Mouse (Mus musculus): ENCODE measurements around the gene Gstp3. TPM values are rescaled to one million over a fixed set of nuclear protein-coding genes. Genes with fewer than 3 reads are reported as not detected.

Gstp3 gene
- polyA plus RNA-seq, 1 experiment from 2014 or later: 0.80 TPM

DNA sequence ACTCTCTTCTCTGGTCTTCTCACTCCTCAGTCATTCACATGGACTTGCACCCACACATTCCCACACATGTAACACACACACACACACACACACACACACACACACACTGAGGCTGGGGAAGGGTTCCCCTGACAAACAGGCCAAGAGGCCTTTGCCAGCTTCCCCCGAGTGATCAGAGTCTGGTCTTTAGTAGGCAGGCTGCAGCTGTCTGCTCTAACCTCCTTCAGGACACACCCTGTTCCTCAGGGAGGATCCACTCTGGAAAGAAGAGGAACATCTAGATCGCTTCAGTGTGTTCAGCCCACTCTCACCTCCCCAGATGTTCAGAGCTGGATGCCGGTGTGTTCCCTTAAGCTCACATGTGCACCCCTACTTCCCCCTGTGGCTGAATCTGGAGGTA is 35.0 kb upstream of the Gstp3 start:
- Histone ChIP-seq H3K9me3 (replicated peaks; ENCODE audit: control insufficient read depth, low read length) (no peaks in the 10 kb centered on the region), H3K27me3 (ENCODE audit: control insufficient read depth, insufficient read depth, low read length) (peaks cover 3% of the 10 kb centered on the region; the same call in 1 of the 2 replicates), H3K4me3 (ENCODE audit: low read length) (no peak overlapping the region), H3K4me2 (ENCODE audit: low read depth, low read length) (no peak overlapping the region), H3K36me3 (ENCODE audit: control insufficient read depth, insufficient read depth) (no peaks in the 10 kb centered on the region), H3K4me1 (ENCODE audit: control insufficient read depth, insufficient read depth, low read length) (peaks cover 17% of the 10 kb centered on the region), H3K27ac (ENCODE audit: low read length) (no peak overlapping the region), H3K9ac (ENCODE audit: low read length) (no peak overlapping the region)
- ATAC-seq (replicated peaks; ENCODE audit: extremely low read depth, insufficient read depth, low FRiP score): no peak
- 73% methylated on average over 3 of the region's 3 CpGs for WGBS

- H3K4me3 ChIP-seq (ENCODE audit: low read length): no peak overlapping the region
- H3K27me3 ChIP-seq (ENCODE audit: control insufficient read depth, insufficient read depth, low read length): peaks cover 3% of the 10 kb centered on the region; the same call in 1 of the 2 replicates
- peaks cover 13% of the 10 kb centered on the region for H3K4me1 ChIP-seq (ENCODE audit: control insufficient read depth, insufficient read depth, low read length)
- no peak overlapping the region for H3K27ac ChIP-seq (ENCODE audit: low read length)
- H3K9ac ChIP-seq (ENCODE audit: low read length): no peak overlapping the region
- WGBS: 50% methylated on average over 7 of the region's 7 CpGs
- no peaks in the 10 kb centered on the region for H3K36me3 ChIP-seq (ENCODE audit: control insufficient read depth, insufficient read depth)
- no peak for ATAC-seq (replicated peaks; ENCODE audit: extremely low read depth, insufficient read depth, low FRiP score)
- no peak overlapping the region for H3K4me2 ChIP-seq (ENCODE audit: low read depth, low read length)
- no peaks in the 10 kb centered on the region for H3K9me3 ChIP-seq (replicated peaks; ENCODE audit: control insufficient read depth, low read length)
Observed at GRCm38 (mm10) chr19:4093772-4094171, 34.4 kb upstream of the Gstp3 start.

- H3K36me3 ChIP-seq (ENCODE audit: control insufficient read depth, insufficient read depth): no peaks in the 10 kb centered on the region
- 81% methylated on average over 3 of the region's 3 CpGs for WGBS
- no peak overlapping the region for H3K4me2 ChIP-seq (ENCODE audit: low read depth, low read length)
- H3K27ac ChIP-seq (ENCODE audit: low read length): no peak overlapping the region
- H3K4me1 ChIP-seq (ENCODE audit: control insufficient read depth, insufficient read depth, low read length): peaks cover 4% of the 10 kb centered on the region; the same call in 1 of the 2 replicates
- ATAC-seq (replicated peaks; ENCODE audit: extremely low read depth, insufficient read depth, low FRiP score): no peak
- no peak overlapping the region for H3K4me3 ChIP-seq (ENCODE audit: low read length)
- H3K9ac ChIP-seq (ENCODE audit: low read length): no peak overlapping the region
- no peaks in the 10 kb centered on the region for H3K9me3 ChIP-seq (replicated peaks; ENCODE audit: control insufficient read depth, low read length)
- H3K27me3 ChIP-seq (ENCODE audit: control insufficient read depth, insufficient read depth, low read length): peaks cover 3% of the 10 kb centered on the region; the same call in 1 of the 2 replicates
Observed at GRCm38 (mm10) chr19:4092750-4093149, 33.4 kb upstream of the Gstp3 start.

DNA sequence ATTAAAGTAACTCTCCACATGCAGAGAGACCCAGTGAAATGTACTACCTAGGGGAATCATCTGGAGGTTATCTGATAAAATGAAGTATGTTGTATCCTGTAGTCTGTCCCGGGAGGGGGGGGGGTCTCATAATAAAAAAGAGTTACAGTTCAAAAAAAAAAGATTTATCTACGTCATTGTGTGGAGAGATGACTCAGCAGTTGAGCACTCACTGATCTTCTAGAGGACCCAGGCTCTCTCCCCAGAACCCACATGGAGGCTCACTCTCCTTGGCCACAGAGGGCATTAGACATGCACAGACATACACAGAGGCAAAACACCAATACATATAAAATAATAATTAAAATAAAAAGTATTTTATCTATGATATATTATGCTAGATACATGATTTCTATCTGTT is 32.0 kb upstream of the Gstp3 start:
- Histone ChIP-seq H3K4me3 (ENCODE audit: low read length) (no peak overlapping the region), H3K4me2 (ENCODE audit: low read depth, low read length) (no peak overlapping the region), H3K9ac (ENCODE audit: low read length) (no peak overlapping the region), H3K4me1 (ENCODE audit: control insufficient read depth, insufficient read depth, low read length) (peaks cover 11% of the 10 kb centered on the region), H3K27me3 (ENCODE audit: control insufficient read depth, insufficient read depth, low read length) (peaks cover 3% of the 10 kb centered on the region; the same call in 1 of the 2 replicates), H3K9me3 (replicated peaks; ENCODE audit: control insufficient read depth, low read length) (no peaks in the 10 kb centered on the region), H3K36me3 (ENCODE audit: control insufficient read depth, insufficient read depth) (no peaks in the 10 kb centered on the region), H3K27ac (ENCODE audit: low read length) (no peak overlapping the region)
- ATAC-seq (replicated peaks; ENCODE audit: extremely low read depth, insufficient read depth, low FRiP score): no peak
- 32% methylated on average over 2 of the region's 2 CpGs for WGBS

DNA sequence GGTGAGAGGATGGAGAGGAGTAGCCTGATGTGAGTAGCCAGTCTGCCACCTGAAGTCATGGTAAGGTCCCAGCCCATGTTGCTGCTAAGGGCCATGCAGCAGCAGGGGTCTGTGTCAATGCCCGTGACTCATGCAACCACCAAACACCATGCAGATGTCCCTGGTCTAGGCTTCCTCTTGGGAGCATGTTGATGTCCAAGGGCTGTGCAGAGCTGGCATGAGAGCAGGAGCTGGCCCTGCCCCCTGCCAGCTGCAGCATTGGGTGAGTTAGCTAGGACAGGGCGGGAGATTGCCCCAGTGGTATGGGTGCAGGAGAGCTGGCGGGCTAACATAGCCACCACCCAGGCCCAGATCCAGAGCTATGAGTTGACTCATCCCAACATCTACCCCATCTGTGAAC is 31.1 kb upstream of the Gstp3 start:
- no peak overlapping the region for H3K4me2 ChIP-seq (ENCODE audit: low read depth, low read length)
- no peaks in the 10 kb centered on the region for H3K9me3 ChIP-seq (replicated peaks; ENCODE audit: control insufficient read depth, low read length)
- no peak overlapping the region for H3K9ac ChIP-seq (ENCODE audit: low read length)
- peaks cover 9% of the 10 kb centered on the region for H3K4me1 ChIP-seq (ENCODE audit: control insufficient read depth, insufficient read depth, low read length)
- 90% methylated on average over 3 of the region's 3 CpGs for WGBS
- H3K27ac ChIP-seq (ENCODE audit: low read length): no peak overlapping the region
- no peak overlapping the region for H3K4me3 ChIP-seq (ENCODE audit: low read length)
- no peaks in the 10 kb centered on the region for H3K36me3 ChIP-seq (ENCODE audit: control insufficient read depth, insufficient read depth)
- peaks cover 3% of the 10 kb centered on the region; the same call in 1 of the 2 replicates for H3K27me3 ChIP-seq (ENCODE audit: control insufficient read depth, insufficient read depth, low read length)
- ATAC-seq (replicated peaks; ENCODE audit: extremely low read depth, insufficient read depth, low FRiP score): no peak

GRCm38 (mm10) chr19:4089128-4089527 is 29.8 kb upstream of the Gstp3 start:
- Histone ChIP-seq H3K9ac (ENCODE audit: low read length) (no peak overlapping the region), H3K36me3 (ENCODE audit: control insufficient read depth, insufficient read depth) (no peaks in the 10 kb centered on the region), H3K27ac (ENCODE audit: low read length) (no peak overlapping the region), H3K27me3 (ENCODE audit: control insufficient read depth, insufficient read depth, low read length) (peaks cover 3% of the 10 kb centered on the region; the same call in 1 of the 2 replicates), H3K9me3 (replicated peaks; ENCODE audit: control insufficient read depth, low read length) (no peaks in the 10 kb centered on the region), H3K4me3 (ENCODE audit: low read length) (no peak overlapping the region), H3K4me2 (ENCODE audit: low read depth, low read length) (no peak overlapping the region), H3K4me1 (ENCODE audit: control insufficient read depth, insufficient read depth, low read length) (peaks cover 9% of the 10 kb centered on the region)
- ATAC-seq (replicated peaks; ENCODE audit: extremely low read depth, insufficient read depth, low FRiP score): no peak
- WGBS: 76% methylated on average over 6 of the region's 6 CpGs

DNA sequence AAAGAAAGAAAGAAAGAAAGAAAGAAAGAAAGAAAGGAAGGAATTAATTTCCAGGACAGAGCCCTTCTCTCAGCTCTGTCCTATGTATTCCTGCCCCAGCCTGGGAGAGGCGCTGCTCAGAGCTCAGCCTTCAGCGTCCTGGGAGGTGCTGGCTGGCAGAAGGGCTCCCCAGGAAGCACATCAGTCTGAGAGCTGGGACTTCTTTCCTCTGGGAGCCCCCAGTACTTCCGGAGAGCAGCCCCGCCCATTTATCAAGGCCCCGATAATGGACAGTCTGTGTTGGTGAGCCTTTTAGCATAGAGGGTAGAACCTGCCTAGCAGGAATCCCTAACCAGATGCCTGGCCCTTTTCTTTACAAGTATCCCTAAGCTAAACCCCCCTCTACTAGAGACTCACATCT is 28.8 kb upstream of the Gstp3 start:
- Histone ChIP-seq H3K27me3 (ENCODE audit: control insufficient read depth, insufficient read depth, low read length) (peaks cover 3% of the 10 kb centered on the region; the same call in 1 of the 2 replicates), H3K4me2 (ENCODE audit: low read depth, low read length) (no peak overlapping the region), H3K4me1 (ENCODE audit: control insufficient read depth, insufficient read depth, low read length) (peaks cover 9% of the 10 kb centered on the region), H3K27ac (ENCODE audit: low read length) (no peak overlapping the region), H3K4me3 (ENCODE audit: low read length) (no peak overlapping the region), H3K36me3 (ENCODE audit: control insufficient read depth, insufficient read depth) (no peaks in the 10 kb centered on the region), H3K9me3 (replicated peaks; ENCODE audit: control insufficient read depth, low read length) (no peaks in the 10 kb centered on the region), H3K9ac (ENCODE audit: low read length) (no peak overlapping the region)
- no peak for ATAC-seq (replicated peaks; ENCODE audit: extremely low read depth, insufficient read depth, low FRiP score)
- WGBS: 34% methylated on average over 5 of the region's 5 CpGs

GRCm38 (mm10) chr19:4087090-4087489 is 27.7 kb upstream of the Gstp3 start:
- peak overlapping the region; percentile 54 for H3K27ac ChIP-seq (ENCODE audit: low read length)
- H3K4me2 ChIP-seq (ENCODE audit: low read depth, low read length): no peak overlapping the region
- peaks cover 9% of the 10 kb centered on the region for H3K4me1 ChIP-seq (ENCODE audit: control insufficient read depth, insufficient read depth, low read length)
- no peak overlapping the region for H3K9ac ChIP-seq (ENCODE audit: low read length)
- 42% methylated on average over 5 of the region's 5 CpGs for WGBS
- ATAC-seq (replicated peaks; ENCODE audit: extremely low read depth, insufficient read depth, low FRiP score): peak; percentile 79
- H3K9me3 ChIP-seq (replicated peaks; ENCODE audit: control insufficient read depth, low read length): no peaks in the 10 kb centered on the region
- H3K4me3 ChIP-seq (ENCODE audit: low read length): no peak overlapping the region
- H3K36me3 ChIP-seq (ENCODE audit: control insufficient read depth, insufficient read depth): no peaks in the 10 kb centered on the region
- peaks cover 3% of the 10 kb centered on the region; the same call in 1 of the 2 replicates for H3K27me3 ChIP-seq (ENCODE audit: control insufficient read depth, insufficient read depth, low read length)

DNA sequence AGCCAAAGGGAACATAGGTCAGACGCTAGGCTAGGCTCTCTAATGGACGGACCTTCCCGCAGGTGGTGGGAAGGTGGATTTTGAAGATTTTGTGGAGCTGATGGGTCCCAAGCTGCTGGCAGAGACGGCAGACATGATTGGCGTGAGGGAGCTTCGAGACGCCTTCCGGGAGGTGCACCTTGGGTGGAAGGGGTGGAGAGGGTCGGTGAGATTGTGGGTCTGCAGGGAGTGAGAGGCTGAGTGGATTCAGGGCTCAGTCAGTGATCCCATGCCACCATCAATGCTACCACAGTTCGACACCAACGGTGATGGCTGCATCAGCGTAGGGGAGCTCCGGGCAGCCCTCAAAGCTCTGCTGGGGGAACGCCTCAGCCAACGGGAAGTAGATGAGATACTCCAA is 26.8 kb upstream of the Gstp3 start:
- ATAC-seq (replicated peaks; ENCODE audit: extremely low read depth, insufficient read depth, low FRiP score): no peak
- H3K4me2 ChIP-seq (ENCODE audit: low read depth, low read length): no peak overlapping the region
- H3K27me3 ChIP-seq (ENCODE audit: control insufficient read depth, insufficient read depth, low read length): peaks cover 3% of the 10 kb centered on the region; the same call in 1 of the 2 replicates

More for the DNA sequence above, 26.8 kb upstream of the Gstp3 start:
- no peak overlapping the region for H3K9ac ChIP-seq (ENCODE audit: low read length)
- H3K36me3 ChIP-seq (ENCODE audit: control insufficient read depth, insufficient read depth): no peaks in the 10 kb centered on the region
- H3K9me3 ChIP-seq (replicated peaks; ENCODE audit: control insufficient read depth, low read length): no peaks in the 10 kb centered on the region
- 88% methylated on average over 15 of the region's 15 CpGs for WGBS
- no peak overlapping the region for H3K27ac ChIP-seq (ENCODE audit: low read length)
- H3K4me3 ChIP-seq (ENCODE audit: low read length): no peak overlapping the region
- H3K4me1 ChIP-seq (ENCODE audit: control insufficient read depth, insufficient read depth, low read length): peaks cover 9% of the 10 kb centered on the region
